Mouse (Mus musculus) neural tube, embryonic 13.5 days (tissue): ENCODE data around the gene Rab44. TPM values are rescaled to one million over a fixed set of nuclear protein-coding genes. Genes with fewer than 3 reads are reported as not detected.
A peak's percentile ranks its signal among the peaks of the same experiment; 100 is the strongest.
"Not testable (repeated sequence)": the region's sequence is repeated elsewhere in the genome, so short reads cannot be mapped to it uniquely, and the experiment has no call there.

Experiments
- ATAC-seq: fragments of 200-750 bp; cut with Nextera tagmentation; 2 replicates; pipeline ENCODE4 v1.8.0; 2017; ENCODE audit warnings: low read depth, mild to moderate bottlenecking, moderate TSS enrichment, moderate library complexity
- H3K27ac ChIP-seq: fragments of 300-500 bp; sonication (generic); replicated peaks from 2 replicates; pipeline ENCODE4 v1.5.1; 2015; ENCODE audit warnings: moderate library complexity, mild to moderate bottlenecking, inconsistent platforms
- H3K27me3 ChIP-seq: fragments of 300-500 bp; sonication (generic); 2 replicates; pipeline ENCODE4 v1.6.1; 2015; ENCODE audit warnings: mild to moderate bottlenecking, inconsistent platforms
- H3K36me3 ChIP-seq: fragments of 300-500 bp; sonication (generic); 2 replicates; pipeline ENCODE4 v1.6.1; 2015; ENCODE audit warnings: mild to moderate bottlenecking, inconsistent platforms
- H3K4me1 ChIP-seq: fragments of 300-500 bp; sonication (generic); replicated peaks from 2 replicates; pipeline ENCODE4 v1.6.1; 2015; ENCODE audit warnings: inconsistent platforms
- H3K4me2 ChIP-seq: fragments of 300-500 bp; sonication (generic); 2 replicates; pipeline ENCODE4 v1.6.1; 2015; ENCODE audit warnings: inconsistent platforms, mild to moderate bottlenecking, moderate library complexity
- H3K4me3 ChIP-seq: fragments of 300-500 bp; sonication (generic); 2 replicates; pipeline ENCODE4 v1.5.1; 2015; ENCODE audit warnings: mild to moderate bottlenecking, inconsistent platforms
- H3K9ac ChIP-seq: fragments of 300-500 bp; sonication (generic); 2 replicates; pipeline ENCODE4 v1.6.1; 2015; ENCODE audit warnings: moderate library complexity, mild to moderate bottlenecking, inconsistent platforms
- H3K9me3 ChIP-seq: fragments of 300-500 bp; sonication (generic); 2 replicates; pipeline ENCODE4 v1.6.1; 2016; ENCODE audit warnings: inconsistent platforms
- WGBS: fragments of 180-500 bp; shearing (Covaris S2); methylation state at CpG from one replicate; pipeline ENCODE4 v1.1.7; 2015; 5-methylcytosine and 5-hydroxymethylcytosine counted together
- polyA plus RNA-seq: library from polyadenylated mRNA; unstranded; fragments of >200 nt; fragmentation: Nextera tagmentation; extraction: Ambion mirVana; gene quantifications from 2 replicates; pipeline ENCODE4 v1.2.1, GENCODE M21; 2015

Gene Rab44
- 0.11 TPM in 1 of 2 replicates, not detected in the other for polyA plus RNA-seq

- no peak within 1 kb of the TSS for H3K4me2 ChIP-seq
- no peaks in the 10 kb centered on the region for H3K4me1 ChIP-seq
- H3K9me3 ChIP-seq, result no peaks in the 10 kb centered on the region
- H3K9ac ChIP-seq, result no peak within 1 kb of the TSS
- no peaks in the 10 kb centered on the region for H3K36me3 ChIP-seq
- no peak within 1 kb of the TSS for H3K27ac ChIP-seq
- no peaks in the 10 kb centered on the region; the same call in 1 of the 2 replicates for H3K27me3 ChIP-seq
- no peak for ATAC-seq
- H3K4me3 ChIP-seq, result no peak within 1 kb of the TSS
- WGBS, result 95% methylated on average over 13 of the region's 13 CpGs
Measured at GRCm38 (mm10) chr17:29113591-29114352, at the start of gene Rab44. Rab44 (plus strand) TSS chr17:29114145.

GRCm38 (mm10) chr17:29065245-29065940, 48.6 kb upstream of the Rab44 start:
- H3K9me3 ChIP-seq, result no peaks in the 10 kb centered on the region
- H3K27me3 ChIP-seq, result no peaks in the 10 kb centered on the region
- no peak overlapping the region for H3K27ac ChIP-seq
- H3K4me2 ChIP-seq, result no peak overlapping the region
- H3K4me1 ChIP-seq, result peaks cover 22% of the 10 kb centered on the region
- no peaks in the 10 kb centered on the region for H3K36me3 ChIP-seq
- WGBS, result 78% methylated on average over 21 of the region's 21 CpGs
- no peak overlapping the region for H3K9ac ChIP-seq
- no peak for ATAC-seq
- H3K4me3 ChIP-seq, result no peak overlapping the region

DNA sequence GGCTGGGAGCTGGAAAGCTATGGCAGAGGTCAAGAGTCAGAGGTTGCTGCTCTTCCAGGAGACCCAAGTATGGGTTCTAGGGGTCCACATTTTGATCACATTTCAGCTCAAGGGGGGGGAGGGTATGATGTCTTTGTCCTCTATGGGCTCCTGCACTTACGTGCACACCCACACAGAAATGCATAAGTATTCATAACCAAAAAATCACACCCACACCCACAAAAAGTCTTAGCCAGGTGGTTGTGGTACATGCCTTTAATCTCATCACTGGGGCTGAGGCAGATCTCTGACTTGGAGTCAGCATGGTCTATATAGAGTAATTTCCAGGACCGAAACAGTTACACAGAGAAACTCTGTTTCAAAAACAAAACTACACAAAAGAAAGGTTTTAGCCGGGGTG, 48.0 kb upstream of the Rab44 start:
- Histone ChIP-seq H3K27me3 (no peaks in the 10 kb centered on the region), H3K36me3 (no peaks in the 10 kb centered on the region), H3K4me1 (peaks cover 22% of the 10 kb centered on the region), H3K27ac (no peak overlapping the region), H3K9me3 (no peaks in the 10 kb centered on the region), H3K9ac (no peak overlapping the region), H3K4me3 (no peak overlapping the region), H3K4me2 (no peak overlapping the region)
- ATAC-seq, result no peak
- WGBS, result 96% methylated on average over 3 of the region's 3 CpGs

- H3K4me3 ChIP-seq, H3K9me3 ChIP-seq: not testable (repeated sequence)
Measured at GRCm38 (mm10) chr17:29067416-29067815, 46.5 kb upstream of the Rab44 start.

DNA sequence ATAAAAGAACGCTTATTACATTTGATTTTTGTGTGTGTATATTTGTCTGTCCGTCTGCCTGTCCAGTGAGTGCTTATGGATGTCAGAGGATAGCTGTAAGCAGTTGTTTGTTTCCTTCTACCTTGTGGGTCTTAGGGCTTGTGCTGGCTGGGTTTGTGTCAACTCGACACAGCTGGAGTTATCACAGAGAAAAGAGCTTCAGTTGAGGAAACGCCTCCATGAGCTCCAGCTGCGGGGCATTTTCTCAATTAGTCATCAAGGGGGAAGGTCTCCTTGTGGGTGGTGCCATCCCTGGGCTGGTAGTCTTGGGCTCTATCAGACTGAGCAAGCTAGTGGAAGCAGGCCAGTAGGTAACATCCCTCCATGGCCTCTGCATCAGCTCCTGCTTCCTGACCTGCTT, 46.1 kb upstream of the Rab44 start:
- Histone ChIP-seq H3K27me3 (no peaks in the 10 kb centered on the region), H3K4me1 (peaks cover 24% of the 10 kb centered on the region), H3K4me3 (no peak overlapping the region), H3K27ac (no peak overlapping the region), H3K4me2 (no peak overlapping the region), H3K9me3 (no peaks in the 10 kb centered on the region), H3K36me3 (no peaks in the 10 kb centered on the region), H3K9ac (no peak overlapping the region)
- ATAC-seq, result no peak
- WGBS, result 50% methylated on average over 5 of the region's 5 CpGs

More at GRCm38 (mm10) chr17:29067416-29067815, 46.5 kb upstream of the Rab44 start:
- peaks cover 26% of the 10 kb centered on the region for H3K4me1 ChIP-seq
- H3K4me2 ChIP-seq, ATAC-seq, H3K27ac ChIP-seq, H3K27me3 ChIP-seq, H3K36me3 ChIP-seq, H3K9ac ChIP-seq: not testable (repeated sequence)
- WGBS, result 88% methylated on average over 3 of the region's 3 CpGs

GRCm38 (mm10) chr17:29069063-29069462, 44.9 kb upstream of the Rab44 start:
- Histone ChIP-seq H3K36me3 (no peaks in the 10 kb centered on the region), H3K27ac (no peak overlapping the region), H3K4me1 (peaks cover 22% of the 10 kb centered on the region), H3K27me3 (no peaks in the 10 kb centered on the region), H3K9me3 (no peaks in the 10 kb centered on the region), H3K4me3 (no peak overlapping the region), H3K9ac (no peak overlapping the region), H3K4me2 (no peak overlapping the region)
- 71% methylated on average over 10 of the region's 10 CpGs for WGBS
- ATAC-seq, result no peak

GRCm38 (mm10) chr17:29071820-29072219, 42.1 kb upstream of the Rab44 start:
- Histone ChIP-seq H3K9ac (no peak overlapping the region), H3K36me3 (no peaks in the 10 kb centered on the region), H3K27ac (no peak overlapping the region), H3K4me2 (no peak overlapping the region), H3K9me3 (no peaks in the 10 kb centered on the region), H3K4me1 (peaks cover 21% of the 10 kb centered on the region), H3K27me3 (no peaks in the 10 kb centered on the region), H3K4me3 (no peak overlapping the region)
- ATAC-seq, result no peak
- WGBS, result 74% methylated on average over 5 of the region's 5 CpGs

DNA sequence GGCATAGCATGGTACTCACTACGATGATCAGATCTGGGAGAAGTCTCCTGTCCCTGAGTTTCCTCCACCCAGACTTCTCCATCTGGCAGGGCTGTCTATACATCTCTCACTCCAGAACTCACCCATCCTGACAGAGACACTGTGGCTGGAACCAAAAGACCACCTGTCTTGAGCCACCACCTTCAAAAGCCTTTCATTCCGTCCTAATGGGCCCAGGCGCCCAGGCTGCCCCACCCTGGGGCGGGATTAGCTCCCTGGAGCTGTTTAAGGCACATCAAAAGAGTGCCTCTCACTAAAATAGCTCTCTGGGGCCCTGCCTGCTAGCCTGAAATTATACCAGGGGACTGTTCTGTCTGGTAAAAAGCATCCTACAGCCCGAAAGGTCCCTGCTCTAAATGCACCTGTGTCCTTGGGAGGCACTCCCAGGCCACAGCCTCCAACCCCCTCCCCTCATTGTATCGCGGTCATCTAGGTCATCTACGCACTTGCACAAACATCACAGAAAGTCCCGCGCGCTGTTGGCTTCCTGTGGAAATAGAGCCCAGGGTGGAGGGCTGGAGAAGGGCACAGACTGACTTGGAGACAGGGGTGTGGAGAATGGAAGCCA, 41.1 kb upstream of the Rab44 start:
- no peaks in the 10 kb centered on the region for H3K27me3 ChIP-seq
- WGBS, result 16% methylated on average over 11 of the region's 11 CpGs
- ATAC-seq, result no peak
- H3K27ac ChIP-seq, result no peak overlapping the region
- H3K36me3 ChIP-seq, result no peaks in the 10 kb centered on the region
- H3K9me3 ChIP-seq, result no peaks in the 10 kb centered on the region
- H3K4me3 ChIP-seq, result no peak overlapping the region
- H3K9ac ChIP-seq, result no peak overlapping the region
- peaks cover 22% of the 10 kb centered on the region for H3K4me1 ChIP-seq
- H3K4me2 ChIP-seq, result no peak overlapping the region

GRCm38 (mm10) chr17:29073313-29073712, 40.6 kb upstream of the Rab44 start:
- H3K36me3 ChIP-seq, result no peaks in the 10 kb centered on the region
- no peaks in the 10 kb centered on the region for H3K27me3 ChIP-seq
- H3K9me3 ChIP-seq, result no peaks in the 10 kb centered on the region
- no peak overlapping the region for H3K4me3 ChIP-seq
- H3K4me2 ChIP-seq, result no peak overlapping the region
- peaks cover 27% of the 10 kb centered on the region for H3K4me1 ChIP-seq
- H3K27ac ChIP-seq, result no peak overlapping the region
- no peak overlapping the region for H3K9ac ChIP-seq
- no peak for ATAC-seq
- WGBS, result 37% methylated on average over 5 of the region's 5 CpGs

DNA sequence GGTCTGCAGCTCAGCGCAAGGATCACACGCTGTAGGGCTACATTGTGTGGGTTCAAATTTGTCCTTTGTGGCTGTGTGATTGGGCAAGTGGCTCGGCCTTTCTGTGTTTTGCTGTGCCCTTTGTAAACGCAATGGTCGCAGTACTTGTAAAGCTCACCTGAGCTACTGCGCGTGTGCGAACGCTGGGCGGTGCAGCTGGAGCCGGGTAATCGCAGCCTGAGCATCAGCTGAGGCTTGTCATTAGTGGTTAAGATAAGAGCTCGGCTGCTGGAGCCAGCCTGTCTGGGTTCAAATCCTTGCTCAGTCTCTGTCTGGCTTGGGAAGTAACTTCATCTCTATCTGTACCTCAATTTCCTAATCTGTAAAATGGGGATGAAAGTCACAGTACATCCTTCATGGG, 39.9 kb upstream of the Rab44 start:
- no peak overlapping the region for H3K4me2 ChIP-seq
- H3K27ac ChIP-seq, result no peak overlapping the region
- no peak overlapping the region for H3K9ac ChIP-seq
- H3K4me1 ChIP-seq, result peaks cover 35% of the 10 kb centered on the region
- H3K4me3 ChIP-seq, result no peak overlapping the region
- H3K27me3 ChIP-seq, result no peaks in the 10 kb centered on the region; the same call in 1 of the 2 replicates
- H3K9me3 ChIP-seq, result no peaks in the 10 kb centered on the region
- ATAC-seq, result no peak
- no peaks in the 10 kb centered on the region for H3K36me3 ChIP-seq
- WGBS, result 81% methylated on average over 13 of the region's 13 CpGs

GRCm38 (mm10) chr17:29076235-29076634, 37.7 kb upstream of the Rab44 start:
- WGBS, result 90% methylated on average over 8 of the region's 8 CpGs
- Histone ChIP-seq H3K9me3 (no peaks in the 10 kb centered on the region), H3K9ac (no peak overlapping the region), H3K27me3 (peaks cover 8% of the 10 kb centered on the region), H3K4me2 (no peak overlapping the region), H3K4me3 (no peak overlapping the region), H3K4me1 (peaks cover 45% of the 10 kb centered on the region), H3K36me3 (no peaks in the 10 kb centered on the region), H3K27ac (no peak overlapping the region)
- ATAC-seq, result no peak

DNA sequence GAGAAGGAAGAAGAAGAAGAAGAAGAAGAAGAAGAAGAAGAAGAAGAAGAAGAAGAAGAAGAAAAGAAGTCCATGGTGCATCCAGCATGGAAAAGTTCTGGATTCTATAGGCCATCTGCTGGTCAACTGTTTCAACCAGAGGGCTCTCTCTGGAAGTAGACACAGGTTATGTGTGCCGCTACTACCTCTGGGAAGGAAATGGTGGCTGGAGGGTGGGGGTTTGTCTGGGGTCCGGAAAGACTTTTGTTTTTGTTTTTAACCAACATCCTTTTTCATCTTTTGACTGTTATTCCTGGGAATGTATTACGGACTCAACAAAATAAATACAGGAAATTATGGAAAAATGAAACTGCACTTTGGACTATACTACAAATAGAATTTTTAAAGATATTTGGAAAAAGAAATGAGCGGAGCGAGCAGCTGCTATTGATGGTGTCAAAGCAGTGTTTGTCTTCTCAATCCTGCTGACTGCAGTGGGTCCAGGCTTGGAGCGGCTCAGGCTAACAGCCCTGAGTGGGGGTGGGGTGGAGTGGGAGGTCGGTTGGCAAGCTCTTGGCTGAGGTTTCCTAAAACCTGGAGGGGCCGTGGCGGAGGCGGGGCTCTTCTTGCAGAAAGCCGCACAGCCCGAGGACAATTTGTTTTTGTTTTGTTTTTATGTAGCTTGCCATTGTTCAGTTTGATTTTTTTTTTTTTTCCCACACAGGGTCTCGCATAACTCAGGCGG, 36.0 kb upstream of the Rab44 start:
- Histone ChIP-seq H3K27me3 (peaks cover 20% of the 10 kb centered on the region), H3K9ac (peak overlapping the region; percentile 49; the same call in 1 of the 2 replicates), H3K4me1 (peaks cover 44% of the 10 kb centered on the region), H3K27ac (peak overlapping the region; percentile 65), H3K36me3 (no peaks in the 10 kb centered on the region), H3K4me3 (peak overlapping the region; percentile 15), H3K4me2 (peak overlapping the region; percentile 46), H3K9me3 (no peaks in the 10 kb centered on the region)
- WGBS, result 21% methylated on average over 14 of the region's 14 CpGs
- ATAC-seq, result peak; percentile 59; the same call in 1 of the 2 replicates
